Mouse (Mus musculus) right cerebral cortex, postnatal 25 days (tissue): ENCODE results near the gene Col8a2.
A peak's percentile ranks its signal among the peaks of the same experiment; 100 is the strongest.

Experiments used
- DNase-seq: peaks from one replicate; pipeline ENCODE4 v3.0.0; 2022

Gene Col8a2

GRCm38 (mm10) chr4:126303877-126304276 lies 17.3 kb downstream of the Col8a2 start:
- no peak for DNase-seq

DNA sequence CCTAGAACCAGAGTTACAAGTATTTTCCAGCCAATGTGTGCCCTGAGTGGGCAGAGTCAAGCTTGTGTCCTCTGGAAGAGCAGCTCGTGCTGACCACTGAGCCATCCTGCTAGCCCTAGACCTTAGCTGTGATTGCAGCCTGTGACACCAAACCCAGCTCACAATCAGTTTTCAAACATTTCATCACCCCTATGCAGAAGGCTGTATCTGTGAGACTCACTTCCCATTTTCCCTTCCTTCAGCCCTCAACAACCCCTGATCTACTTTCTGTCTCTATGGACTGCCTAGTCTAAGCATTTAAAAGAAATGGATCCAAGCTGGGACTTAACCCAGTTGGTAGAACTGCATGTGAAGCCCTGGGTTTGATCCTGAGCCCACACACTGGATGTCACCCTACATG lies 18.8 kb downstream of the Col8a2 start:
- no peak for DNase-seq

GRCm38 (mm10) chr4:126306058-126306457 lies 19.5 kb downstream of the Col8a2 start:
- DNase-seq = no peak

DNA sequence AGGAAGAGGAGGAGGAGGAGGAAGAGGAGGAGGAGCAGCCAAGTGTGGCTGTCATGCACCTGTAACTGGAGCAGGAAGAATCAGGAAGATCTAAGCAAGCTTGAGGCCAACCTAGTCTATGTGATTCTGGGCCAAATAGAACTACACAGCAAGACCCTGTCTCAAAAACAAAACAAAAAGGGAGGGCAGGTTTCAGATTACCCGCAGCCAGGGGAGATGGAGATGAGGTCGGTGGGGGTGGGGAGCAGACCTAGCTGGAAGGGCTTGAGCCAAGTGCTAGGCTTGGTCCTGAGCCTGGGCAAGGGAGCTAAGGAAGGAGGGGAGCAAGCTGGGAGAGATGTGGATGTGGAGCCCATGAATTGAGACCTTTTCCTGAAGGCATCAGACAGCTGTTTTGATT lies 20.2 kb downstream of the Col8a2 start:
- no peak for DNase-seq

GRCm38 (mm10) chr4:126309211-126309921 lies 22.8 kb downstream of the Col8a2 start:
- no peak for DNase-seq

- DNase-seq = peak; percentile 66
Observed at GRCm38 (mm10) chr4:126309922-126310309, 23.3 kb downstream of the Col8a2 start.

GRCm38 (mm10) chr4:126310344-126310743 lies 23.8 kb downstream of the Col8a2 start:
- DNase-seq = no peak

DNA sequence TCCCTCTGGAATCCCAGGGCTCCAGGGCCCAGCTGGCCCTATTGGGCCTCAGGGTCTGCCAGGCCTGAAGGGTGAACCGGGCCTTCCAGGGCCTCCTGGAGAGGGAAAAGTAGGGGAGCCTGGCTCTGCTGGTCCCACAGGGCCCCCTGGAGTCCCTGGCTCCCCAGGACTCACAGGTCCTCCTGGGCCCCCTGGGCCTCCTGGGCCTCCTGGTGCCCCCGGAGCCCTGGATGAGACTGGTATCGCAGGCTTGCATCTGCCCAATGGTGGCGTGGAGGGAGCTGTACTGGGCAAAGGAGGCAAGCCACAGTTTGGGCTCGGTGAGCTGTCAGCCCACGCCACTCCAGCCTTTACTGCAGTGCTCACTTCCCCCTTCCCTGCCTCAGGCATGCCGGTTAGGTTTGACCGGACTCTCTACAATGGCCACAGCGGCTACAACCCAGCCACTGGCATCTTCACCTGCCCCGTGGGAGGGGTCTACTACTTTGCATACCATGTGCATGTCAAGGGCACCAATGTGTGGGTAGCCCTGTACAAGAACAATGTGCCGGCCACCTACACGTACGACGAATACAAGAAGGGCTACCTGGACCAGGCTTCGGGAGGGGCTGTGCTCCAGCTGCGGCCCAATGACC lies 25.1 kb downstream of the Col8a2 start:
- no peak for DNase-seq

DNA sequence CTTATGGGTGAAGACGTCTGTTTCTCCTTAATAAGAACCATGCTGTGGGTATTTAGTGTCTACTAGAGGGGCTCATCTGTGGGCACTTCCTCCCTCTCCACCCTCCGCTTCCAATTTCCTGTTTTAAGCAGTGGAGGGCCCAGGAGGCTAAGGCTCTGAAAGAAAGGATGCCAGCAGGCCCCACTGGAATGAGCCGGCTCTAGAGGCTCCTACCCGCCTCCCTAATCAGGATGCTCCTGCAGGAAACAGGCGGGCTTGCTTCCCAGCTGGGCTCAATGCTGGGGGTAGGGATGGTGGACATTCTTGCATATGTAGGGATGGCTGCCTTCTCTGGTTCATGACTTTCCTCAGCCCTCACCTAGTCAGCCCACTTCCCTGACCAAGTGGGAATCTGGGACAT lies 26.6 kb downstream of the Col8a2 start:
- DNase-seq = no peak

- no peak for DNase-seq
Observed at GRCm38 (mm10) chr4:126314393-126314792, 27.8 kb downstream of the Col8a2 start.

DNA sequence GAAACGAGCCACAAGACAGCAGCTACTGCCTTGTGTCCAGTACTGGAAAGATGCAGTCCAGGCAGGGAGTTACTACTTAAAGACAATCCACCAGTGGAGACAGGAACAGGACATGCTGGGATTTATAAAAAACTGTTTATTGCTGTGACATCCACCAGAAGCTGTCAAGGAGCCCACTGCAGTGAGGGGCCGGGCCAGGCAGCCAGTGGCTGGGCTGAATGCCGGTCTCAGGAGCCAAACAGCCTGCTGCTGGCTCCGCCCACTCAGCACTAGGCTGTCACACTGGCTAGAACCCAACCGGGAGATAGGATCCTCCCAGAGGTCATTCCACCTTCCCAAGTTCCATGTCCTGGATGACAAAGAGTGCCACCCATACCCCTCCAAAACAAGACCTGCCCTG lies 29.3 kb downstream of the Col8a2 start:
- DNase-seq = no peak

GRCm38 (mm10) chr4:126316443-126317040 lies 29.9 kb downstream of the Col8a2 start:
- no peak for DNase-seq

- DNase-seq = no peak
Observed at GRCm38 (mm10) chr4:126319806-126320205, 33.2 kb downstream of the Col8a2 start.

DNA sequence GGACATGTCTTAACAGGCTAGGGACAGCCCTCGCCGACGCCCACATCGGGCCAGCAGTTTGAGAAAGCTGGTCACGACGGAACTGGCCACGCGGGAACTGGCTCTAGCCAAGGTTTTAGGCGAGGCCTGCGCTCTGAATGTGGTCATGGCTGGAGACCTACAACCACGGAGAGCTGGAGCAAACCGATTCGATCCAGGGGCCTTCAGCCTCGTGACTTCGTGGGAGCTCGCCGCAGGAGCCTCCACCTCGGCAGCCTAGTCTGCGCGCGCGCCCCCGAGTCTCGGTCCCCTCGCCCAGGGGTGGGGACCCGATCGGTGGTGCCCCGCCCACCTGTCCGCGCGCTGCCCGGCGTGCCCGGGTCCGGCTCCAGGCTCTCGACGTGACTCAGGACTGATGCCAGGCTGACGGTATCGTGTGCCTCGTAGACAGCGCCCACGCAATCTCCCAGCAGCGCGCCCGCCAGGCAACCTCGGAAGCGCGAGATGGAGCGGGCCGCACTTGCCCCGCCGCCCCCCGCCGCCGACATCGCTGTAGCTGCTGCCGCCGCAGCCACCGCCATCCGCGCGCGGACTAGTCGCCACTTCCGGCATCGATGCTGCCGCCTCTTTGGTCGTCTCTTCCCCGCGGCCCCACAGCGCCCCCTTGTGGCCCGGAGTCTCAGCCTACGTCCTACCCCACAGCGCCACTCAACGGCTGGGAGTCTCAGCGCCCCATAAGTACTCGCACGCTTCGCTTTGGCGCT lies 34.7 kb downstream of the Col8a2 start, which contains the start of gene Adprhl2:
TSS of gene Adprhl2 (minus strand) at position 593 of the 743 bp plus-strand sequence.
- DNase-seq = peak; percentile 97

GRCm38 (mm10) chr4:126321854-126322511 lies 35.4 kb downstream of the Col8a2 start:
- DNase-seq = no peak

DNA sequence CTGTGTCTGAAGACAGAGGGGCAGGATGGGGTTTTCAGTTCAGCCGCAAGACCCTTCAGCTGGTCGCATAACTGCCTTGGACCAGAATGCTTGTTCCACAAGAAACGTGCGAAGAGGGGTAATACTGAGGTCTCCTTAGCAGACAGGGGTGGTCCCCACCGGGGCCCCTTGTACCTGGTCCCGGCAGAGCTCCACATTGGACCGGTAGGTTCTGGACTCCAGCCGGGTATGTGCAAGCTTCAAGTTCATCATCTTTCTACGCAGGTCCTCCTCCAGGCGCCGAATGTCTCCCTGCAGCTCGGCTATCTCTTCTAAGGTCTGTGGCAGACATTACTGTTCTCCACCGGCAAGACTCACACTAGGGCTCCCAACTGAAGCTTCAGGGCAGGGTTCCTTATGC lies 36.1 kb downstream of the Col8a2 start:
- no peak for DNase-seq

- DNase-seq = no peak
Observed at GRCm38 (mm10) chr4:126324861-126325260, 38.3 kb downstream of the Col8a2 start.

GRCm38 (mm10) chr4:126325281-126325861 lies 38.8 kb downstream of the Col8a2 start, which contains the start of gene Tekt2:
Gene Tekt2 (minus strand): TSS chr4:126325688.
- no peak for DNase-seq

DNA sequence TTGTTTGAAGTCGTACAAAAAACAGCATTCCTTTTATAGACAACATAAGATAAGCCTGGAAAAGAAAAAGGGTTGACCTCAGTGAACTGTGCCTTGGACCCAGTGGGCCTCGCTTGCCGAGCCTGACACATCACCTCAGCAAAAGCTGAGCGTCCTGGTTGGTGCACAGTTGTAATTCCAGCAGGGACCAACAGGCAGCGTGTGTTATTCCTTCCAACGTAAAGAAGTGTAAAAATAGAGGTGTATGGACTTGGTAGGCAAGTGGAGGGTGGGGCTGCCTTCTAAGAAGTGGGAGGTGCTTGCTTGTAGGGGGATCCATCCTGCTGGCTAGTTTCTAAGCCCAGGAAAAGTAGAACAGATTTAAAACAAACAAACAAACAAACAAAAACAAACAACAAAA lies 39.4 kb downstream of the Col8a2 start:
- DNase-seq = no peak

GRCm38 (mm10) chr4:126330295-126330694 lies 43.7 kb downstream of the Col8a2 start:
- DNase-seq = no peak

DNA sequence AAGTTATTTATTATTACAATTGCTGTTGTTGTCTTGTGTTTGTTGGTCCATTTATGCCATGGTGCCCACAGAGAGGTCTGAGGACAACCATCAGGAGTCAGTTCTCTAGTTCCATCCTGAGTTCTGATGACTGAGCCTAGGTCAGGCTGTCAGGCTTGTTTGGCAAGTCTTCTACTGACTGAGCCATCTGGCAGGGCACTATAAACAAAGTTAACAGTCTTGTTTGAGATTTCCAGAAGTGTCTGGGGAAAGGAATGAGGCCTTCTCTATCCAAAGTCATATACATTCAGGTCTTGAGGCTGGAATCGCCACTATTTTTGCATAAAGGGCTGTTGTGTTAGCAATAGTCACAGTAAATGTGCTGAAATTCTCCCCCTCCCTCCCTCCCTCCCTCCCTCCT lies 45.2 kb downstream of the Col8a2 start:
- no peak for DNase-seq

DNA sequence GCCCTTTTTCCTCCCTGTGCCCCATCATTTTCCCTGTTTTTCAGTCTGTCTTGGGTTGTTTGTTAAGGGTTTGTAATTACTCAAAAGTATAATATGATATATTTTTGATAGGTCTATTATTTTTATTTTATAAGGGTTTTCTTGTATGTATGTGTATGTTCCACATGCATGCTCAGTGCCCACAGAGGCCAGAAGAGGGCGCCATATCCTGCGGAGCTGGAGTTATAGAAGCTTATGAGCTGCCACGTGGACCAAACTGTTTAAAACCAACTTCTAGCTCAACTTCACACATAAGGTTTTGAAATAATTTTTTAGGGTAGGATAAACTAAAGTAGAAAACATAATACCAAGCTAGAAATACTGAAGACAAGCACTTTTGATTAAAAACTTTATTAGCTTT lies 45.8 kb downstream of the Col8a2 start:
- DNase-seq = no peak

DNA sequence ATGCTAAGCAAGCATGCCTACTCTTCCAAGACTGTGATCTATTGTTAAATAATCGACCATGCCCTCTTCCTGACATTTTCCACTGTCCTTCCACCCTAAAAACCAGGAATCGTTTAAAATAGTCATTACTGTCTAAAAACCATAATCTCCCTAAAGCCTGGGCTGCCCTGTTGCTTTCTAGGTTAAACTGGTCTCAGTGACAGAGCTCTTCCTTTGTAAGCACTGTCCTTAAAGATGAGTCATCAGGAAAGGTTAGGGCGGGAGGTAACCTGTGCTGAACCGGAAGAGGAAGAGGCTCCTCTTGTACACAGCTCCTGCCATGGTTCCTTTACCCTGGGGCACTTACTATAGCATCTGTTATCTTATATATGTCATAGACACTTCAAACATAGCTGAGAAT lies 52.9 kb downstream of the Col8a2 start:
- DNase-seq = no peak
